Mouse (Mus musculus) ES-Bruce4 (cell line): ENCODE measurements around the gene Itgb8.

Source experiments
- CTCF ChIP-seq: IDR thresholded peaks from one replicate; pipeline ENCODE4 v1.8.1; 2011; ENCODE audit warnings: low read depth, low read length
- EP300 ChIP-seq: IDR thresholded peaks from 2 replicates; pipeline ENCODE4 v1.6.1; 2011; ENCODE audit warnings: low read depth, low read length; ENCODE audit not compliant: insufficient read depth
- POLR2A ChIP-seq: IDR thresholded peaks from one replicate; pipeline ENCODE4 v1.8.1; 2011; ENCODE audit warnings: low read length; ENCODE audit not compliant: insufficient read depth

- TF ChIP-seq EP300 (no peak), POLR2A (no peak), CTCF (no peak)
Measured at GRCm38 (mm10) chr12:119270036-119270435, 31.4 kb upstream of the Itgb8 start.
